Mouse (Mus musculus): ENCODE results near the gene Pigb. TPM values are rescaled to one million over a fixed set of nuclear protein-coding genes. Genes with fewer than 3 reads are reported as not detected.
A peak's percentile ranks its signal among the peaks of the same experiment; 100 is the strongest.

Gene Pigb
- polyA plus RNA-seq, 1 experiment: 4.3 TPM

GRCm38 (mm10) chr9:72975242-72975641 lies 64.9 kb downstream of the Pigb start:
- WGBS: 71% methylated on average over 1 of the region's 1 CpGs
- TF ChIP-seq CTCF (IDR thresholded peaks at IDR 0.05; ENCODE audit: control insufficient read depth, insufficient read depth, low read length) (no peak), POLR2A (IDR thresholded peaks at IDR 0.05; ENCODE audit: borderline replicate concordance, control insufficient read depth, low read depth, low read length) (no peak)
- Histone ChIP-seq H3K4me1 (ENCODE audit: control insufficient read depth, insufficient read depth, low read length) (peaks cover 2% of the 10 kb centered on the region; the same call in 1 of the 2 replicates), H3K27ac (ENCODE audit: control insufficient read depth, insufficient read depth, low read depth, low read length, poor library complexity) (no peak overlapping the region), H3K4me3 (replicated peaks; ENCODE audit: control insufficient read depth, low read depth, low read length) (no peak overlapping the region)

GRCm38 (mm10) chr9:72974734-72975133 lies 65.4 kb downstream of the Pigb start:
- TF ChIP-seq CTCF (IDR thresholded peaks at IDR 0.05; ENCODE audit: control insufficient read depth, insufficient read depth, low read length) (no peak), POLR2A (IDR thresholded peaks at IDR 0.05; ENCODE audit: borderline replicate concordance, control insufficient read depth, low read depth, low read length) (no peak)
- 37% methylated on average over 5 of the region's 5 CpGs for WGBS
- H3K27ac ChIP-seq (ENCODE audit: control insufficient read depth, insufficient read depth, low read depth, low read length, poor library complexity): peak overlapping the region; percentile 72
- H3K4me1 ChIP-seq (ENCODE audit: control insufficient read depth, insufficient read depth, low read length): peaks cover 2% of the 10 kb centered on the region; the same call in 1 of the 2 replicates
- H3K4me3 ChIP-seq (replicated peaks; ENCODE audit: control insufficient read depth, low read depth, low read length): no peak overlapping the region

GRCm38 (mm10) chr9:72972984-72973383 lies 67.2 kb downstream of the Pigb start:
- no peak overlapping the region for H3K4me3 ChIP-seq (replicated peaks; ENCODE audit: control insufficient read depth, low read depth, low read length)
- TF ChIP-seq POLR2A (IDR thresholded peaks at IDR 0.05; ENCODE audit: borderline replicate concordance, control insufficient read depth, low read depth, low read length) (no peak), CTCF (IDR thresholded peaks at IDR 0.05; ENCODE audit: control insufficient read depth, insufficient read depth, low read length) (no peak)

GRCm38 (mm10) chr9:72972435-72972834 lies 67.7 kb downstream of the Pigb start:
- TF ChIP-seq POLR2A (IDR thresholded peaks at IDR 0.05; ENCODE audit: borderline replicate concordance, control insufficient read depth, low read depth, low read length): no peak
- TF ChIP-seq CTCF (IDR thresholded peaks at IDR 0.05; ENCODE audit: control insufficient read depth, insufficient read depth, low read length): no peak
- Histone ChIP-seq H3K4me3 (replicated peaks; ENCODE audit: control insufficient read depth, low read depth, low read length) (no peak overlapping the region), H3K4me1 (ENCODE audit: control insufficient read depth, insufficient read depth, low read length) (peaks cover 3% of the 10 kb centered on the region), H3K27ac (ENCODE audit: control insufficient read depth, insufficient read depth, low read depth, low read length, poor library complexity) (no peak overlapping the region)
- WGBS: 86% methylated on average over 5 of the region's 5 CpGs

More at GRCm38 (mm10) chr9:72972984-72973383, 67.2 kb downstream of the Pigb start:
- H3K4me1 ChIP-seq (ENCODE audit: control insufficient read depth, insufficient read depth, low read length): peaks cover 3% of the 10 kb centered on the region
- H3K27ac ChIP-seq (ENCODE audit: control insufficient read depth, insufficient read depth, low read depth, low read length, poor library complexity): peak overlapping the region; percentile 8; the same call in 1 of the 2 replicates

- no peak overlapping the region for H3K27ac ChIP-seq (ENCODE audit: control insufficient read depth, insufficient read depth, low read depth, low read length, poor library complexity)
- H3K4me3 ChIP-seq (replicated peaks; ENCODE audit: control insufficient read depth, low read depth, low read length): no peak overlapping the region
- peaks cover 5% of the 10 kb centered on the region for H3K4me1 ChIP-seq (ENCODE audit: control insufficient read depth, insufficient read depth, low read length)
- WGBS: 43% methylated on average over 7 of the region's 7 CpGs
- no peak for TF ChIP-seq POLR2A (IDR thresholded peaks at IDR 0.05; ENCODE audit: borderline replicate concordance, control insufficient read depth, low read depth, low read length)
- TF ChIP-seq CTCF (IDR thresholded peaks at IDR 0.05; ENCODE audit: control insufficient read depth, insufficient read depth, low read length): peak; percentile 32; the same call in 1 of the 2 replicates
Observed at GRCm38 (mm10) chr9:72969874-72970273, 70.3 kb downstream of the Pigb start.

- WGBS: 9% methylated on average over 11 of the region's 11 CpGs
Observed at GRCm38 (mm10) chr9:72968349-72969061, 71.7 kb downstream of the Pigb start.

GRCm38 (mm10) chr9:72961959-72962358 lies 78.2 kb downstream of the Pigb start:
- no peak overlapping the region for H3K4me3 ChIP-seq (replicated peaks; ENCODE audit: control insufficient read depth, low read depth, low read length)
- no peak overlapping the region for H3K27ac ChIP-seq (ENCODE audit: control insufficient read depth, insufficient read depth, low read depth, low read length, poor library complexity)
- WGBS: 36% methylated on average over 15 of the region's 15 CpGs
- H3K4me1 ChIP-seq (ENCODE audit: control insufficient read depth, insufficient read depth, low read length): peaks cover 6% of the 10 kb centered on the region; the same call in 1 of the 2 replicates
- no peak for TF ChIP-seq POLR2A (IDR thresholded peaks at IDR 0.05; ENCODE audit: borderline replicate concordance, control insufficient read depth, low read depth, low read length)
- TF ChIP-seq CTCF (IDR thresholded peaks at IDR 0.05; ENCODE audit: control insufficient read depth, insufficient read depth, low read length): no peak

More at GRCm38 (mm10) chr9:72968349-72969061, 71.7 kb downstream of the Pigb start:
- peak overlapping the region; percentile 68 for H3K4me3 ChIP-seq (replicated peaks; ENCODE audit: control insufficient read depth, low read depth, low read length)
- H3K27ac ChIP-seq (ENCODE audit: control insufficient read depth, insufficient read depth, low read depth, low read length, poor library complexity): peak overlapping the region; percentile 93
- TF ChIP-seq POLR2A (IDR thresholded peaks at IDR 0.05; ENCODE audit: borderline replicate concordance, control insufficient read depth, low read depth, low read length): no peak
- peak; percentile 68 for TF ChIP-seq CTCF (IDR thresholded peaks at IDR 0.05; ENCODE audit: control insufficient read depth, insufficient read depth, low read length)
- H3K4me1 ChIP-seq (ENCODE audit: control insufficient read depth, insufficient read depth, low read length): peaks cover 5% of the 10 kb centered on the region

GRCm38 (mm10) chr9:72961346-72961745 lies 78.8 kb downstream of the Pigb start:
- Histone ChIP-seq H3K4me3 (replicated peaks; ENCODE audit: control insufficient read depth, low read depth, low read length) (no peak overlapping the region), H3K4me1 (ENCODE audit: control insufficient read depth, insufficient read depth, low read length) (peaks cover 6% of the 10 kb centered on the region; the same call in 1 of the 2 replicates), H3K27ac (ENCODE audit: control insufficient read depth, insufficient read depth, low read depth, low read length, poor library complexity) (peak overlapping the region; percentile 5; the same call in 1 of the 2 replicates)
- TF ChIP-seq CTCF (IDR thresholded peaks at IDR 0.05; ENCODE audit: control insufficient read depth, insufficient read depth, low read length): no peak
- TF ChIP-seq POLR2A (IDR thresholded peaks at IDR 0.05; ENCODE audit: borderline replicate concordance, control insufficient read depth, low read depth, low read length): no peak
- WGBS: 70% methylated on average over 8 of the region's 8 CpGs

Data from bone marrow, adult 2 months (tissue).